Mouse (Mus musculus) cerebellum, postnatal 25 days (tissue): ENCODE data around the gene Gm17387.

Experiments
- DNase-seq, 2 experiments: peaks; one replicate each; pipeline ENCODE4 v3.0.0; 2021; ENCODE audit warnings: mixed read lengths in 2 of 2

The Gm17387 gene

GRCm38 (mm10) chr7:141048226-141049218, 19.6 kb downstream of the Gm17387 start:
- peak; percentile 92 to 94 for DNase-seq

DNA sequence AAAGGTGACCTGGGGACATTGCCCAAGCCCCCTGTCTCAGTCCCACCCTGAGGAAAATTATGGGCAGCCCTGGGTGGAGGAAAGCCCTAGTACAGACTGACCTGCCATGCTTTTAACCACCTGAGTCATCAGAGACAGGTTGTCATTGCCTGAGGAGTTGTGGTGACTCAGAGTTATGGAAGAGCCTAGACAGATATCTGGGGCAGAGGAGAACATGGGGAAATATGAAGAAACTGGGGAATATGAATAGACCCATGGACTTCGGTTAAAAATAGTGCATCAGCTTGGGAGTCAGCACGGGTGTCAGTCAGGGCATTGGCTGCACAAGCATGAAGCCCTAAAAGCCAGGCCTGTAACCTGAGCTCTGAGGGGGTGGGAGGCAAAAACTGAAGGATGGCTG, 20.4 kb downstream of the Gm17387 start:
- DNase-seq, result no peak

GRCm38 (mm10) chr7:141051060-141051685, 22.2 kb downstream of the Gm17387 start:
- DNase-seq, result no peak

GRCm38 (mm10) chr7:141052016-141052415, 23.1 kb downstream of the Gm17387 start:
- DNase-seq, result no peak

DNA sequence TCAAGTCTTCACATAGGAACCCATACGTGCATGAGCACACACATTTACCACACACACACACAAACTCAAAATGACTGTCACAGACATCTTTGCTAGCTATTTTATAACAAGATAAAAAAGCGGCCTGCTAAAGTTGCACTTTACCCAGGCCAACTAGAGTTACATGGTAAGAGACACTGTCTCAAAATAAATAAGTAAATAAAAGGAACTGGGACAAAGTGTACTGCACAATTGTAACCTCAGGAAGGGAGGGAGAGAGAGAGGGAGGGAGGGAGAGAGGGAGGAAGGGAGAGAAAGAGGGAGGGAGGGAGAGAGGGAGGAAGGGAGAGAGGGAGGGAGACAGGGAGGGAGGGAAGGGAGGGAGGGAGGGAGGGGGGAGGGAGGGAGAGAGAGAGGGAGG, 23.5 kb downstream of the Gm17387 start:
- no peak for DNase-seq

DNA sequence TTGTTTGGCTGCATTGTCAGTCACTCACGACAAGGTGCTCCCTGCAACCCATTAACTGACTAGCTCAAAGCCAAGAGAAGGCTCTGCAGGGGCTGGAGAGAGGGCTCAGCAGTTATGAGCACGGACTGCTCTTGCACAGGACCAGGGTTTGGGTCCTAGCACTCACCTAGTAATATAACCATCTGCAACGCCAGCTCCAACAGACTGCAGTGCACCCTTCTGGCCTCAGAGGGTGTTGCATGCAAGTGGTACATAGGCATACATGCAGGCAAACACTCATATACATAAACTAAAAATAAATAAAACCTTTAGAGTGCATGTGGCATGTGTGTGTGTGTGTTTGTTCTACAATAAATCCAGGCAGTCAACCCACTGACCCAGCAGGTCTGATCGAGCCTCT, 26.9 kb downstream of the Gm17387 start:
- no peak for DNase-seq

DNA sequence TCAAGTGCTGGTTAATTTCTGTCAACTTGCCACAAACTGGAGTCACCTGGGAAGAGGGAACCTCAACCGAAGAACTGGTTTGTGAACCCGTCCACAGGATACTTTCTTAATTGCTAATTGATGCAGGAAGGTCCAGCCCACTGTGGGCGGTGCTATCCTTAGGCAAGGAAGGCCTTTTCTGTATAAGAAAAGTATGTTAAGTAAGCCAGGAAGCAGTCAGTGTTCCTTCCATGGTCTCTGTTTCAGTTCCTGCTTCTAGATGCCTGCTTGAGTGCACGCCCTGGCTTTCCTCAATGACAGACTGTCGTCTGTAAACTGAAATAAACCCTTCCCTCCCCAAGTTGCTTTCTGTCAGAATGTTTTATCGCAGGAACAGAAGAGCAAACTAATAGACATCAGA, 28.0 kb downstream of the Gm17387 start:
- DNase-seq, result no peak

DNA sequence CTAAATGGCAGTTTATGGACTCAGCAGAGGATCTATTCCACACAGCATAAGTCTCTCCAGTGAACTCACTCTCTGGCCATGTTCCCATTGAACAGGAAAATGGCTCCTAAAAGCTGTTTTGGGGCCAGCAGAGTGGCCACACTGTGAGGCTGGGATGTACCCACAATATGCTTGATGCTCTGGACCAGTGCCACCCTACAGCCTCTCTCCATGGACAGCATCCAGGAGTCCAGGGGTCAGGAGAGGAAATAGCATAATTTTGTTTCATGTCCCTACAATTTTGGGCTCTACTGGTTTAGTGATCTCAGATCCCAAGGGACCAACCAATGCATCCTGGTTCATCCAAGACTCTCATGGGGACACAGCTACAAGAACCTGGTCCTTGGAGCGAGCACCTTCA, 28.6 kb downstream of the Gm17387 start:
- no peak for DNase-seq

DNA sequence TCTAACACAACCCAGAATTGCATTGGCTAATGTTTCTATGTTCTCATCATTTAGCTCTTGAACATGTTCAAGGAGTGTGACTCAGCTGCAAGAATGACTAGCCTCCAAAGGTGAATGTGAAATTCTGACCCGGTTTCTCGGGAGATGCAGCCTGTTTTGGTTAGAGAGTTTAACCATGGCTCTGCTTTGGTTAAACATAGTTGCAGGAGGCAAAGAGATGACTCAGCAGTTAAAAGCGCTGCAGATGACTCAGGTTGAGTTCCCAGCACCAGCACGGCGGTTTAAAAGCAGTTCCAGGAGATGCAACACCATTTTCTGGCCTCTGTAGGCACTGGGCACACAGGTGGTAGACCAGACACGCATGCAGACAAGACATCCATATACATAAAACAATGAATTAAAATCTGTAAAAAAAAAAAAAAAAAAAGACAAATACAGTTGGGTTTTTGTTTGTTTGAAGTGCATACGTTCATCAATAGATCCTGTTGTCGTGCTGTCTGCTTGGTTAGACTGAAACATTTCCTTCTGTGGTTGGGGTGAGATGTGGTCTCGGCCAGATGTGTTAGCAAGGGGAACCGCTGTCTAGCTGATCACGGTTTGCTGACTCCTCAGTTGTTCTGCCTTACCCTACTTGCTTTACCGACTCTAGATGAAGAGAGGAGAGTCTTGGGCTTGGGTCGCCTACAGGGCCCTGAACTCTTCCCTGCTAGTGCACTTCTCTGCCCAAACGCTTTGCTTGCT, 29.8 kb downstream of the Gm17387 start:
- DNase-seq, result no peak

- peak in 1 of 2 experiments; percentile 24 for DNase-seq
Observed at GRCm38 (mm10) chr7:141059929-141060328, 31.0 kb downstream of the Gm17387 start.

DNA sequence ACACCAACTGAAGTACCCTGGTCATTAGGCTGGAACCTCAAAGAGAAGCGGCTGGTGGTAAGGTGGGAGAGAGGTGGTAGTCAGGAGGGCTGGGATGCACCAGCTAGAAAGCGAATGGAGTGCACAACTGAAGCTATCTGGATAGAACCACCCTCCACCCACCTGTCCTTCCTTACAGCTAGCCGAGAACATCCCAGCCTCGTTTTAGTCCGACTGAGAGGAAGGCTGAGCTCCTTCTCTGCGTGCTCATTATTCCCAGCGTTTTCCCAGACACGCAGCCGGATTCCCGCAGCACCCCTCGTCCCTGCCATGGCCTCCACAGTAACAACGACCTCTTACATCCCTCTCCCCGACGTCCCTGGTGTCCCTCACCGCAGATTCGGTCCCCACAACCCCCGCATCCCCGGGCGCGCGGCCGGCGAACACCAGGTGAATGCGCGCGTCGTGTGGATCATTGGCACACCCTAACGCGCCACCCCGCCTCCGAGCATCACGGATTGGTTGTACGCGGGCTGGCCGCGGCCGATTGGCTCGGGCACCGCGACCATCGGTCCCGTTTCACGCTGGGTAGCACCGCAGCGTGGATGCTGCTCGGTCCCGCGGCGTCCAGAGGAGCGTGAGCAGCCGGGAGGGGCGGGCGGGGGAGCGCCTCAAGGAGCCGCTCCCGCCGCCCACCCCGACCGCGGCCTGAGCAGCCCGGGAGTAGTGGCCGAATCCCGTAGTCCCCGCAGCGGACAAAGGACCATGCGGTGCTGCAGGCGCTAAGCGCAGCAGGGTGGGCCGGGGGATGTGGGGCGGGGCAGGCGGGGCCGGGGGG, 31.7 kb downstream of the Gm17387 start, which contains the start of gene B4galnt4:
Gene B4galnt4, plus strand, starts transcription at position 679 of the 817 bp plus-strand sequence.
- peak; percentile 95 to 97 for DNase-seq

DNA sequence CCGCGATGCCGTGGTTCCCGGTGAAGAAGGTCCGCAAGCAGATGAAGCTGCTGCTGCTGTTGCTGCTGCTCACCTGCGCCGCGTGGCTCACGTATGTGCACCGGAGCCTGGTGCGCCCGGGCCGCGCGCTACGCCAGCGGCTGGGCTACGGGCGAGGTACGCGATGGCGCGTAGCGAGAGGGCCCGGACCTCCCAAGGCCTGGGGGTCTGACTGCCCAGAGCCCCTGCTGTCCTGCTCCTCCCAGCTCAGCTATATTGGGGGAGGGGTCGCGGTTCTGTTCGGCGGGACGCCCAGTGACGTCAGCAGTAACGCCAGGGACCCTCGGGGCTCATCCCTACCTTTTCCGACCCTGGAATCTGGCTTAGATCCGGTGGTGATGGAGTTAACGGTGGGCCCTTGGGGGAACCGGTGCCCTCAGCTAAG, 32.4 kb downstream of the Gm17387 start:
- peak in 1 of 2 experiments; percentile 56 for DNase-seq

GRCm38 (mm10) chr7:141062525-141062924, 33.6 kb downstream of the Gm17387 start:
- DNase-seq, result peak; percentile 63 to 76

DNA sequence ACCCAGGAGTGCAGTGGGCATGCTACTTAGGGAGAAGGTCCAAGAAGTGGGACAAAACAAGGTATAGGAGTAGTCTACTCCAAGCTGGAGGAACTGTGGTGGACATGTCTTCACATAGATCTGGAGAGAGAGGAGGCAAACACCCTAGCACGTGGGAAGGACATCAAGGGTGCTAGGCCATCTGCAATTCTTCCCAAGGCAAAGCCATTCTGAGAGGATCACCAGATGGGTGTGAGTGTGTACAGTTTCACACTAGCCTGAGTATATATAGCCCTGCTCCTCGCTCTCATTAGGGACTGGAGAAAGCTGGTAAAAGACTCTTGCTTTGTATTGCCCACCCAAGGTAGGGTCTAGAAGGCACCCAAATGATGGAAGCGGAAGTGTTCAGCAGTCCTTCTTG, 34.4 kb downstream of the Gm17387 start:
- DNase-seq, result no peak

- DNase-seq, result no peak
Observed at GRCm38 (mm10) chr7:141064175-141064574, 35.2 kb downstream of the Gm17387 start.

- DNase-seq, result no peak
Observed at GRCm38 (mm10) chr7:141064576-141064975, 35.6 kb downstream of the Gm17387 start.

DNA sequence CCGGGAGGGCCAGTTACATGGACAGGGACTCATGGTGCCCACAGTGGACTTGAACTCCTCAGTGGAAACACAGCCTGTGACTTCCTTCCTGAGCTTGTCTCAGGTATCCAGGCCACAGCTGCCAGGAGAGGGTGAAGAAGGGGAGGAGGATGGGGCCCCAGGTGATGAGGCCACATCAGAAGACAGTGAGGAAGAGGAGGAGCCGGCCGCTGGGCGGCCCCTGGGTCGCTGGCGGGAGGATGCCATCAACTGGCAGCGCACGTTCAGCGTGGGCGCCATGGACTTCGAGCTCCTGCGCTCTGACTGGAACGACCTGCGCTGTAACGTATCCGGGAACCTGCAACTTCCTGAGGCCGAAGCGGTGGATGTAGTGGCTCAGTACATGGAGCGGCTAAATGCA, 39.4 kb downstream of the Gm17387 start:
- DNase-seq, result no peak

DNA sequence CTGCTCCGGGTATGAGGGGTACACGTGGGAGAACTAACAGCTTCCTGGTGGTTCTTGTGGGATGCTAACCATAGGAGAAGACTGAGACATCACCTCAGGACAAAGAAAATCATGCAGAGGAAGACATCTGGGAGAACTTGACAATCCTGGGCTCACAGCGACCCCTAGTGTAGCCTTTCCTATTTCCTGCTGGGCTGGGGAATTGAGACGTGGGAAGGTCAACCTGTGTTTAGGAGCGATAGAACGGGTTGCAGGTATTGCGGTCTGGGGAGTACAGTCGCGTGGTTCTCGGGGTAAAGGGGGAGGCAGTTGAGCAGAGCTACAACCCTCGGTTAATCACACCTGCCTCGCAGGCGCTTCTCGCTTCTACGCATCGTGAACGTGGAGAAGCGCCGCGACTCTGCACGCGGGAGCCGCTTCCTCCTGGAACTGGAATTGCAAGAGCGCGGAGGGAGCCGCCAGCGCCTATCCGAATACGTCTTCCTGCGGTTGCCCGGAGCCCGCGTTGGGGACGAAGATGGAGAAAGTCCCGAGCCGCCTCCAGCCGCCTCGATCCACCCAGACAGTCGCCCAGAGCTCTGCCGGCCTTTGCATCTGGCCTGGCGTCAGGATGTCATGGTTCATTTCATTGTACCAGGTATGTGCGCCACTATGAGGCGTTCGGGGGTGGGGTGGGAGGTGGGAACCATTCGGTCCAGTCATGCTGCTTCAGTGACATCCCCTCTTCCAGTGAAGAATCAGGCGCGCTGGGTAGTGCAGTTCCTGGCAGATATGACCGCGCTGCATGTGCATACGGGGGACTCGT, 41.3 kb downstream of the Gm17387 start:
- peak; percentile 68 to 81 for DNase-seq

DNA sequence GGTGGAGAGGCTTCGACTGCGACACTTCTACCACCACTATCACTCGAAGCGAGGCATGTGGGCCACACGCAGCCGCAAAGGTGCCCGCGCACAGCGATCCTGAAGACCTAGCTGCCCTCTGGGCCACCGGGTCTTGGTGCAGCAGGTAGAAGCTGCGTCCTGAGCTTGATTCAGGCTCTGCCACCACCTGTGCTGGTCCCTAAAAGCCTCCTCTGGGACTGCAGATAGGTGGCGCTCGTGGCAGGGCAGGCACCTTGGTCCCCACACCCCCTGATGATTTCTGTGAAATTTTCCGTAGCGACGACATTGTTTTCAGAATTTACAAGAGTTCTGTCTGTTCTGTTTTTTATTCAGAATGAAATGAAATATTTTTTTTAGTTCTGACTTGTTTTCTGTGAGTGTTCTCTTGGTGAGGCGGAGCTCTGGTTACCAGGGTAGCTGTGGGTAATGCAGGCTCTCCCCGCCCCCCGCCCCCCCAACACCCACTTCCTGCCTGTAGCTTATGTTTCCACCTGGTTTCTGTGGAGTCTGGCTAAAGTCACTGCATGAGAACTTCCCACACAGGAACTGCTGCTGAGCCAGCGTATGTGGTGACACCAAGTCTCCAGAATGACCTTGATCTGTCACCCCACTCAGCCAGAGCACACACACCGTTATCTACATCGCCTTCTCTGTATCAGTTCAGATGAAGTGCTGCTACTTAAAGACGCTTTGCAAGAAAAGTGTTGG, 43.2 kb downstream of the Gm17387 start:
- DNase-seq, result peak in 1 of 2 experiments; percentile 47

DNA sequence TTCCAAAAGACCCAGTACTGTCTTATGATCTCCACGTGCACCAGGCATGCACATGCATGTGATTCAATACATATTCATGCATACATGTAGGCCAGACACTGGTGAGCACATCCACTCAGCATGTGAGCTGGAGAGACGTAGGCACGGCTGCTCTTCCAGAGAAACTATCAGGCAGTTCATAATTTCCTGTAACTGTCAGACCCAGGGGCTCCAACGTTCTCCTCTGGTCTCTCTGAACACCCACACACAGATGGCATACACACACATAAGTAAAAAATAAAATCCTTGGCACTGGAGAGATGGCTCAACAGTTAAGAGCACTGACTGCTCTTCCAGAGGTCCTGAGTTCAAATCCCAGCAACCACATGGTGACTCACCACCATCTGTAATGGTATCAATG, 44.9 kb downstream of the Gm17387 start:
- DNase-seq, result no peak

DNA sequence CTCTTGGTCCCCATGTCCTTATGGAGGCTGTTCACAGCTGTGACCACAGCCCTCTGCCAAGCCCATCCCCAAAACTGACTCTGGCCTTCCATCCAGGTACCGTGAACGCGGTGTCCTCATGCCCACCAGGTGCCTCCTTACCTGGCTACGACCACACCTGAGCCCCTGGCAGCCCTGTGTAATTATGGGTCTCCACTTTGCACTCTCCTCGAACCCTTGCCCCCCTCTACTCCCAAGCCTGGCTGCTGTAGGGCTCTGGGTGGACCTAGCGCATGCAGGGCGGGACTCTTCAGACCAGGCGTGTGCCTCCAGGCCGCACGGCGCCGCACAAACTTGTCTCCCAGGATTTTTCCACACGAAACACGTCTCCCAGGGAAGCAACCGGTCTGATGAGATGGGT, 48.9 kb downstream of the Gm17387 start, which contains the start of gene Pkp3:
Gene Pkp3, plus strand, starts transcription at position 378 of the 400 bp plus-strand sequence.
- DNase-seq, result no peak
